Comparison of ENCODE assay signal across 25 mouse cellular contexts in the genomic region with DNA sequence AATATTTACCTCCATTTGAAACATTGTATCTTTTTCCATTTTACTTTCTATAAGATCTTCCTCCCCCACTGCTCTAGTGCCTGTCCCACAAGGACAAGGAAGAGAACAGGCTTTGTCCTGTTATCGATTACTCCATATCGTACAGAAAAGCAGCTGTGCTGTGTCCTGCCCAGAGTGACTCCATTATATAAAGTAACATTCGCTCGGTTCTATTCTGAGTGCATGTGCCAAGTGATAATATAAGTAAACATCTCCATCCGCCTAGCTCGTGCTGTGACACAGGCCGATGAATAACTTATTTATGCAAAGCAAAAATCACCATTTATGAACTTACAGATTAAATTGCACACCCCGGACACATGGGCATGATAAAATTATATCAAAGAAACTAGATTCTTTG.
DNase-seq lines count a peak whose midpoint lies in the region; ATAC-seq lines count a peak whose summit lies in the region.
"Had no signal": no experiment of that assay in that cellular context is flagged by ENCODE, and none has a peak within 500 bp of the region (broad histone marks: within the 10 kb centered on the region; RNA-seq: fewer than 3 reads in every experiment).

No protein-coding gene starts in this region.

- no peaks in the 10 kb centered on the region for H3K36me3 ChIP-seq in intestine, embryonic 16.5 days (ENCODE audit: control insufficient read depth, insufficient read depth, low read length)
- no peaks in the 10 kb centered on the region for H3K36me3 ChIP-seq in intestine, embryonic 15.5 days
- H3K36me3 ChIP-seq in lung, embryonic 16.5 days (ENCODE audit: control insufficient read depth, insufficient read depth, low read length) = no peaks in the 10 kb centered on the region
- no peaks in the 10 kb centered on the region for H3K36me3 ChIP-seq in stomach, embryonic 15.5 days
- H3K36me3 ChIP-seq in forebrain, embryonic 16.5 days (ENCODE audit: control insufficient read depth, insufficient read depth) = no peaks in the 10 kb centered on the region
- H3K36me3 ChIP-seq: embryonic facial prominence, embryonic 10.5 days; embryonic facial prominence, embryonic 13.5 days; forebrain, embryonic 12.5 days; forebrain, embryonic 15.5 days; heart, embryonic 10.5 days; heart, embryonic 13.5 days; hindbrain, embryonic 12.5 days; hindbrain, embryonic 15.5 days had no signal

- WGBS in intestine, embryonic 16.5 days = 56% methylated on average over 8 of the region's 8 CpGs
- WGBS in intestine, embryonic 15.5 days = 50% methylated on average over 8 of the region's 8 CpGs
- WGBS in lung, embryonic 16.5 days = 28% methylated on average over 8 of the region's 8 CpGs
- 45% methylated on average over 8 of the region's 8 CpGs for WGBS in stomach, embryonic 15.5 days
- 86% methylated on average over 8 of the region's 8 CpGs for whole genome bisulfite sequencing in forebrain, embryonic 16.5 days

- no peak overlapping the region for H3K9ac ChIP-seq in intestine, embryonic 16.5 days (ENCODE audit: low read depth, low read length)
- no peak overlapping the region for H3K9ac ChIP-seq in intestine, embryonic 15.5 days
- no peak overlapping the region for H3K9ac ChIP-seq in lung, embryonic 16.5 days (ENCODE audit: low read length)
- no peak overlapping the region for H3K9ac ChIP-seq in stomach, embryonic 15.5 days
- H3K9ac ChIP-seq in forebrain, embryonic 16.5 days (replicated peaks; ENCODE audit: low read depth, low read length) = no peak overlapping the region
- H3K9ac ChIP-seq: embryonic facial prominence, embryonic 13.5 days; forebrain, embryonic 12.5 days; forebrain, embryonic 15.5 days; heart, embryonic 13.5 days; hindbrain, embryonic 12.5 days; hindbrain, embryonic 15.5 days had no signal

- no peaks in the 10 kb centered on the region for H3K27me3 ChIP-seq in intestine, embryonic 16.5 days (replicated peaks; ENCODE audit: control insufficient read depth, insufficient read depth, low read length)
- no peaks in the 10 kb centered on the region for H3K27me3 ChIP-seq in intestine, embryonic 15.5 days (replicated peaks)
- no peaks in the 10 kb centered on the region for H3K27me3 ChIP-seq in lung, embryonic 16.5 days (ENCODE audit: control insufficient read depth, insufficient read depth, low read depth, low read length)
- no peaks in the 10 kb centered on the region for H3K27me3 ChIP-seq in stomach, embryonic 15.5 days (replicated peaks)
- H3K27me3 ChIP-seq in forebrain, embryonic 16.5 days (replicated peaks; ENCODE audit: control insufficient read depth, insufficient read depth, low read length) = no peaks in the 10 kb centered on the region
- H3K27me3 ChIP-seq: embryonic facial prominence, embryonic 13.5 days; forebrain, embryonic 12.5 days; forebrain, embryonic 15.5 days; hindbrain, embryonic 12.5 days; hindbrain, embryonic 15.5 days had no signal

- no peaks in the 10 kb centered on the region for H3K9me3 ChIP-seq in intestine, embryonic 16.5 days (ENCODE audit: control insufficient read depth, low read length)
- no peaks in the 10 kb centered on the region for H3K9me3 ChIP-seq in intestine, embryonic 15.5 days
- H3K9me3 ChIP-seq in lung, embryonic 16.5 days (ENCODE audit: control insufficient read depth, low read length) = no peaks in the 10 kb centered on the region
- H3K9me3 ChIP-seq in stomach, embryonic 15.5 days = no peaks in the 10 kb centered on the region
- H3K9me3 ChIP-seq in forebrain, embryonic 16.5 days (ENCODE audit: control insufficient read depth, low read length) = no peaks in the 10 kb centered on the region
- H3K9me3 ChIP-seq: embryonic facial prominence, embryonic 10.5 days; embryonic facial prominence, embryonic 13.5 days; forebrain, embryonic 12.5 days; forebrain, embryonic 15.5 days; heart, embryonic 10.5 days; heart, embryonic 13.5 days; hindbrain, embryonic 12.5 days; hindbrain, embryonic 15.5 days had no signal

- DNase-seq in lung, postnatal 36 days = no peak
- DNase-seq in kidney, adult 8-10 months = no peak
- DNase-seq: adrenal gland, adult 2 months; adrenal gland, postnatal 14 days; cerebellum, adult 11-12 months; cerebellum, adult 8-10 months; cerebellum, postnatal 10 days; cerebellum, postnatal 36 days; embryo, embryonic 11 days; gastrocnemius, postnatal 25 days had no signal

- ATAC-seq in intestine, embryonic 16.5 days = peak; percentile 48; the same call in 1 of the 2 replicates
- ATAC-seq in intestine, embryonic 15.5 days = no peak
- peak; percentile 72 for ATAC-seq in lung, embryonic 16.5 days (ENCODE audit: low read depth)
- 0 out of 2 replicates have a peak, but pooled peaks have one; percentile 68 for ATAC-seq in stomach, embryonic 15.5 days (ENCODE audit: insufficient read depth, low FRiP score, low read depth)
- ATAC-seq in forebrain, embryonic 16.5 days = no peak
- ATAC-seq: CD4-positive, CD25-positive, alpha-beta regulatory T cell, adult 4 months; forebrain, embryonic 15.5 days had no signal

- H3K4me2 ChIP-seq in intestine, embryonic 16.5 days (ENCODE audit: low read depth, low read length) = no peak overlapping the region
- no peak overlapping the region for H3K4me2 ChIP-seq in intestine, embryonic 15.5 days (replicated peaks)
- H3K4me2 ChIP-seq in lung, embryonic 16.5 days (ENCODE audit: low read depth, low read length) = no peak overlapping the region
- no peak overlapping the region for H3K4me2 ChIP-seq in stomach, embryonic 15.5 days
- no peak overlapping the region for H3K4me2 ChIP-seq in forebrain, embryonic 16.5 days (ENCODE audit: low read length)
- H3K4me2 ChIP-seq: embryonic facial prominence, embryonic 13.5 days; forebrain, embryonic 12.5 days; forebrain, embryonic 15.5 days; heart, embryonic 13.5 days; hindbrain, embryonic 12.5 days; hindbrain, embryonic 15.5 days had no signal

- no peak overlapping the region for H3K4me3 ChIP-seq in intestine, embryonic 16.5 days (ENCODE audit: low read length)
- H3K4me3 ChIP-seq in intestine, embryonic 15.5 days (replicated peaks) = no peak overlapping the region
- no peak overlapping the region for H3K4me3 ChIP-seq in lung, embryonic 16.5 days (ENCODE audit: low read length)
- no peak overlapping the region for H3K4me3 ChIP-seq in stomach, embryonic 15.5 days (replicated peaks)
- H3K4me3 ChIP-seq in forebrain, embryonic 16.5 days (replicated peaks; ENCODE audit: low read length) = no peak overlapping the region
- H3K4me3 ChIP-seq: embryonic facial prominence, embryonic 10.5 days; embryonic facial prominence, embryonic 13.5 days; erythroblast, embryonic 14.5 days; forebrain, embryonic 12.5 days; forebrain, embryonic 15.5 days; heart, embryonic 10.5 days; heart, embryonic 13.5 days; hindbrain, embryonic 12.5 days; hindbrain, embryonic 15.5 days had no signal

- no peaks in the 10 kb centered on the region for H3K4me1 ChIP-seq in intestine, embryonic 16.5 days (ENCODE audit: control insufficient read depth, insufficient read depth, low read length)
- H3K4me1 ChIP-seq in intestine, embryonic 15.5 days (replicated peaks) = no peaks in the 10 kb centered on the region
- H3K4me1 ChIP-seq in lung, embryonic 16.5 days (replicated peaks; ENCODE audit: control insufficient read depth, insufficient read depth, low read length) = no peaks in the 10 kb centered on the region; the same call in 1 of the 2 replicates
- H3K4me1 ChIP-seq in stomach, embryonic 15.5 days = no peaks in the 10 kb centered on the region
- no peaks in the 10 kb centered on the region for H3K4me1 ChIP-seq in forebrain, embryonic 16.5 days (replicated peaks; ENCODE audit: control insufficient read depth, insufficient read depth, low read length)
- H3K4me1 ChIP-seq: embryonic facial prominence, embryonic 13.5 days; forebrain, embryonic 12.5 days; forebrain, embryonic 15.5 days; hindbrain, embryonic 15.5 days had no signal

- H3K27ac ChIP-seq in intestine, embryonic 16.5 days (ENCODE audit: low read length) = no peak overlapping the region
- no peak overlapping the region for H3K27ac ChIP-seq in intestine, embryonic 15.5 days
- H3K27ac ChIP-seq in lung, embryonic 16.5 days (ENCODE audit: low read length) = no peak overlapping the region
- H3K27ac ChIP-seq in stomach, embryonic 15.5 days = no peak overlapping the region
- H3K27ac ChIP-seq in forebrain, embryonic 16.5 days (ENCODE audit: low read length) = no peak overlapping the region
- H3K27ac ChIP-seq: embryonic facial prominence, embryonic 10.5 days; embryonic facial prominence, embryonic 13.5 days; forebrain, embryonic 12.5 days; forebrain, embryonic 15.5 days; heart, embryonic 10.5 days; heart, embryonic 13.5 days; hindbrain, embryonic 12.5 days; hindbrain, embryonic 15.5 days had no signal

Comparison
In these comparisons a context has a peak if more than half of its experiments do, and no peak if none do; other contexts are left out.
1. ATAC-seq: peak in intestine, embryonic 16.5 days (single experiment), lung, embryonic 16.5 days (single experiment) and stomach, embryonic 15.5 days (single experiment); none in intestine, embryonic 15.5 days (single experiment) and forebrain, embryonic 16.5 days (single experiment).